Mouse (Mus musculus) fat pad, adult 2 months (tissue): ENCODE data around the gene Nptxr.

Experiments
- DNase-seq: peaks from one replicate; pipeline ENCODE4 v3.0.0-alpha.2; 2011; ENCODE audit warnings: low read depth, low spot score; ENCODE audit errors: extremely low read depth

The Nptxr gene

GRCm38 (mm10) chr15:79804352-79805071 lies at the start of gene Nptxr:
Gene Nptxr (minus strand): TSS chr15:79804766.
- no peak for DNase-seq

GRCm38 (mm10) chr15:79850143-79850542 lies 45.6 kb upstream of the Nptxr start:
- DNase-seq, result no peak

- DNase-seq, result no peak
Observed at GRCm38 (mm10) chr15:79847100-79847499, 42.5 kb upstream of the Nptxr start.

GRCm38 (mm10) chr15:79845986-79846385 lies 41.4 kb upstream of the Nptxr start:
- DNase-seq, result no peak

- DNase-seq, result no peak
Observed at GRCm38 (mm10) chr15:79842985-79843384, 38.4 kb upstream of the Nptxr start.

GRCm38 (mm10) chr15:79840281-79840680 lies 35.7 kb upstream of the Nptxr start:
- DNase-seq, result no peak

GRCm38 (mm10) chr15:79834881-79835260 lies 30.3 kb upstream of the Nptxr start:
- no peak for DNase-seq

GRCm38 (mm10) chr15:79834130-79834880 lies 29.7 kb upstream of the Nptxr start, which contains the start of the genes Npcd and Cbx6:
Gene Npcd (minus strand): TSS chr15:79834237.
Gene Cbx6 (minus strand): TSS chr15:79834688.
- DNase-seq, result no peak

- no peak for DNase-seq
Observed at GRCm38 (mm10) chr15:79833251-79834050, 28.9 kb upstream of the Nptxr start.

- no peak for DNase-seq
Observed at GRCm38 (mm10) chr15:79832064-79832900, 27.7 kb upstream of the Nptxr start.

- DNase-seq, result no peak
Observed at GRCm38 (mm10) chr15:79830388-79830787, 25.8 kb upstream of the Nptxr start.

GRCm38 (mm10) chr15:79829431-79829830 lies 24.9 kb upstream of the Nptxr start:
- DNase-seq, result no peak

- no peak for DNase-seq
Observed at GRCm38 (mm10) chr15:79828366-79829035, 23.9 kb upstream of the Nptxr start.

GRCm38 (mm10) chr15:79827778-79828210 lies 23.2 kb upstream of the Nptxr start:
- DNase-seq, result no peak

GRCm38 (mm10) chr15:79827061-79827777 lies 22.7 kb upstream of the Nptxr start:
- DNase-seq, result no peak

- no peak for DNase-seq
Observed at GRCm38 (mm10) chr15:79826221-79826935, 21.8 kb upstream of the Nptxr start.

GRCm38 (mm10) chr15:79825146-79825825 lies 20.7 kb upstream of the Nptxr start:
- DNase-seq, result no peak
